Mouse (Mus musculus) T-helper 1 cell (primary cell): ENCODE results near the gene Etl4.

Experiments
- in situ Hi-C: fragments of 300-600 bp; cut with MboI, MseI; formaldehyde crosslinking; loops from one replicate; pipeline ENCODE4 v1.15.1; 2025; ENCODE audit warnings: high pct_unique_total_duplicates

Etl4 gene

GRCm38 (mm10) chr2:20442731-20443130 lies 533.2 kb downstream of the Etl4 start:
- in situ Hi-C loops: no loop called here

- in situ Hi-C loops: no loop called here
Measured at GRCm38 (mm10) chr2:20443671-20444440, 534.3 kb downstream of the Etl4 start.

GRCm38 (mm10) chr2:20445156-20446155 lies 535.9 kb downstream of the Etl4 start:
- in situ Hi-C loops: no loop called here

GRCm38 (mm10) chr2:20446180-20446579 lies 536.6 kb downstream of the Etl4 start:
- in situ Hi-C loops: no loop called here

- in situ Hi-C loops: no loop called here
Measured at GRCm38 (mm10) chr2:20450945-20451344, 541.4 kb downstream of the Etl4 start.

GRCm38 (mm10) chr2:20453506-20454206 lies 544.1 kb downstream of the Etl4 start:
- in situ Hi-C loops: no loop called here

- in situ Hi-C loops: no loop called here
Measured at GRCm38 (mm10) chr2:20479199-20479598, 569.6 kb downstream of the Etl4 start.

GRCm38 (mm10) chr2:20486137-20486788 lies 576.7 kb downstream of the Etl4 start:
- in situ Hi-C loops: no loop called here

GRCm38 (mm10) chr2:20489090-20489489 lies 579.5 kb downstream of the Etl4 start:
- in situ Hi-C loops: no loop called here

GRCm38 (mm10) chr2:20492125-20492524 lies 582.5 kb downstream of the Etl4 start:
- in situ Hi-C loops: no loop called here

GRCm38 (mm10) chr2:20493806-20494205 lies 584.2 kb downstream of the Etl4 start:
- in situ Hi-C loops: no loop called here

GRCm38 (mm10) chr2:20494666-20495065 lies 585.1 kb downstream of the Etl4 start:
- in situ Hi-C loops: no loop called here

GRCm38 (mm10) chr2:20496219-20496800 lies 586.7 kb downstream of the Etl4 start:
- in situ Hi-C loops: no loop called here

GRCm38 (mm10) chr2:20507832-20508723 lies 598.5 kb downstream of the Etl4 start:
- in situ Hi-C loops: no loop called here

- in situ Hi-C loops: no loop called here
Measured at GRCm38 (mm10) chr2:20508724-20509052, 599.1 kb downstream of the Etl4 start.

GRCm38 (mm10) chr2:20510061-20510460 lies 600.5 kb downstream of the Etl4 start:
- in situ Hi-C loops: no loop called here

- in situ Hi-C loops: no loop called here
Measured at GRCm38 (mm10) chr2:20516270-20516865, 606.8 kb downstream of the Etl4 start.

GRCm38 (mm10) chr2:20517853-20518252 lies 608.3 kb downstream of the Etl4 start:
- in situ Hi-C loops: no loop called here

GRCm38 (mm10) chr2:20518506-20518905 lies 608.9 kb downstream of the Etl4 start:
- in situ Hi-C loops: no loop called here
